Mouse (Mus musculus) liver, adult 2 months (tissue): ENCODE data around the gene Chit1.

Experiments used
- CTCF ChIP-seq: fragments of 200-500 bp; IDR thresholded peaks from 2 replicates; pipeline ENCODE4 v1.5.1; 2011; ENCODE audit warnings: low read depth, low read length, control low read depth
- POLR2A ChIP-seq: fragments of 200-500 bp; IDR thresholded peaks from 2 replicates; pipeline ENCODE4 v1.6.1; 2011; ENCODE audit warnings: low read length, control low read depth; ENCODE audit not compliant: insufficient read depth; ENCODE audit errors: extremely low read depth

DNA sequence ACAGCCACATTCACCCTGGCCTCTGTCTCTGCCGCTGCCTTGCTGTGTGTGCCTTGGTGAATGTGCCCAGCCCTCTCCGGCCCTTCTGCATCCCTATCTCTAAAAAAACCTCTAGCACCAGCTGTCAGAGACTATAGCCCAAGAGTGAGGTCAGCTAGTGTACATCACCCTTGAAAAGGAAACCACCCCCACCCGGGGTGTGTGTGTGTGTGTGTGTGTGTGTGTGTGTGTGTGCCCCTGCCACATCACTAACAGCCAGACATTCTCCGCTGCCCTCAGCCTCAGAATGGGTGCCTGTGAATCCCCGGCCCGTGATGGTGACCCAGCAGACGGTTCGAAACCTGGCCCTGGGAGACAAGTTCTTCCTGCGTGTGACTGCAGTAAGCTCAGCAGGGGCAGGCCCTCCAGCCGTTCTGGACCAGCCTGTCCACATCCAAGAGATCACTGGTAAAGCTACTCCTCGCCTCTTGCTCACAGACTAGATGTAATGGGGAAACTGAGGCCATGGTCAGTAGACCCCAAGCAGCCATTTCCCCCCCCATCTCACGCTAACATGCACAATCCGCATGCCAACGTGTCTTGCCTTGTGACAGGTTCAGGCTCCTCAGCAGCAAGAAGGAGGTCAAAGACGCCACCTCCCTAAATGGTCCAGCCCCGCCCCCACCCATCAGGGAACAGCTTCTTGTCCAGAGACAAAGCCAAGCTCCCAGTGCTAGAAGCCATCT is 83.4 kb downstream of the Chit1 start:
- TF ChIP-seq CTCF: no peak
- no peak for TF ChIP-seq POLR2A
